Mouse (Mus musculus) layer of hippocampus, adult 8-10 months (tissue): ENCODE results near the gene Megf9. TPM values are rescaled to one million over a fixed set of nuclear protein-coding genes. Genes with fewer than 3 reads are reported as not detected.

ENCODE experiments used
- DNase-seq, 2 experiments: peaks; one replicate each; pipeline ENCODE4 v3.0.0; 2022; ENCODE audit warnings: low spot score in 2 of 2
- total RNA-seq, 4 experiments: library from RNA; stranded (reverse); gene quantifications; 2 replicates each; pipeline ENCODE4 v1.2.4; 2022

The Megf9 gene
- 100 to 1,000 TPM; 104 to 111 (median 109) TPM for total RNA-seq

GRCm38 (mm10) chr4:70534891-70535269 is at the start of gene Megf9:
TSS of gene Megf9 (minus strand) at chr4:70534995.
- peak; percentile 97 to 99 for DNase-seq

DNA sequence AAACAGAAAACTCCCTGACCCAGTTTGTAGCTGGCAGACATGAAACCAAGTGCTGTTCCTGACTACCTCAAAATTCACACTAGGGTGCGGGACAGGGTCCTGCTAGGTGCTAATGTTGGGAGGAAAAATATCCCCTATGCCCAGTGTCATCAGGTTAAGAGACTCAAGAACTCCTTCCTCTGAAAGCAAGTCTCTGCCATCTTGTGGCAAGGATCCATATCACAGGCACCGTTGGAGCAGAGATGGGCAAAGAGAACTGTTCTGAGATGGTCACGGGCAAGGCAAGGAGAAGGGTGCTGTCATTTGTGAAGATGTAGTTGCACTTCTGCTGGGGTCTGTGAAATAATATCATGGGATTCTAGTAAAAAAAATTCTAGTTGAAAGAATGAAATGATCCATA is 44.9 kb upstream of the Megf9 start:
- DNase-seq: peak; percentile 17 to 49

DNA sequence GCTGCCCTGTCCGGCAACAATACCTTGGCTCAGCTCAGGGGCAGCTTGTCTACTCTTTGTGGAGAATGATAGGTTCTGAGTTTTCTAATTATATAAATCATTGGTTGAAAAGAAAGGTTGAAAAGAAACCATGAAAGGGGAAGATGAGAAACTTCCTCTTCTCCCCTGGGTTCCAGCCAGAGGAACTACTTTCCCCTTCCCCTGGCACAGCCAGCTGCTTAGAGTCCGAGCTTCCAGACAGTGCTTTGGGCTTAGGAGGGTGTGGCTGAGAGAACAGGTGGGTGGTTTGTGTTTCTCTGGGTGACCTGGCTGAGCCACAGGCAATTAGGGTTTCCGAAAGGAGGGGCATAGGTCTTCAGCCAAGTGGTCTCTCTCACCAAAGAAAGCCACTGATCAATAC is 43.5 kb upstream of the Megf9 start:
- DNase-seq: no peak

GRCm38 (mm10) chr4:70576096-70576495 is 41.3 kb upstream of the Megf9 start:
- DNase-seq: no peak

GRCm38 (mm10) chr4:70573926-70574325 is 39.1 kb upstream of the Megf9 start:
- no peak for DNase-seq

DNA sequence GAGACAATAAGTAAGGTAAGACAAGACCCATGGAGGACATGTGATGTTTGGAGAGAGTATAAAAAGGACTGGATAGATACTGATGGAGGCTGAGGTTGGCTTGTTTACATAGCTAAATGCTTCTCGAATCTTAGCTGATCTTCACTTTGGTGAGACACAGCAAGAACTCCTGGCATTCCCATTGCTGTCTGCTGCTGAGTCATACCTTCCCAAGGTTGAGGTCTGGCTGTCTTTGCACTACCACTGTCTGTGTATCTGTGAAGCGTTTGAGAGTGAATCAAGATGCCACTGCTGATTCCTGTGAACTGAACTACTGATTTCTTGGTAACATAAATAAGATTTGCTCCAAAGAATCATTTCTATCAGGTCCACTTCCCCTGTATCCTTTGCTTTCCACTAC is 19.1 kb upstream of the Megf9 start:
- DNase-seq: no peak

DNA sequence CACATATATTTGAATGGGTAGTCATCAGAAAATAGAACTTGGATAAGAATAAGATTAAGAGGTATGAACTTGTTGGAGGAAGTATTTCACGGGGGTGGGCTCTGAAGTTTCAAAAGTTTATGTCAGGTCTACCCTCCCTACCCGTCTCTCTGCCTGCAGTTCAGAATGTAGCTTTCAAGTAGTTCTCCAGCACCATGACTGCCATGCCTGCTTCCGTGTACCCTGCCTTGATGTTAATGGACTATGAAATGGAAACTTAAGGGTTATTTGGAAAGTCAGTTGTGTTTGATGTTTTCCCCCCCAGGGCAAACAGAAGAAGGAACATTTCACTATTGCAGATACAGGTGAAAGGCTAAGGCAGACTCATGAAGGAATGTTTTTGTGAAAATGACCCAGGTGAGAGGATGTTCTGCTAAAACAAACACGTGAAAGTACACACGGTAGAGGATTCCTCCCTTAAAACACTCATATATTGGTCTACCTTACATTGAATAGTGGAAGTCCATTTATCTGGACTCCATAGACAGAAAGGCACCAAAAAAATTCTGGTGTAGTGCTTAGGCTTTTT is 18.5 kb upstream of the Megf9 start:
- DNase-seq: no peak

DNA sequence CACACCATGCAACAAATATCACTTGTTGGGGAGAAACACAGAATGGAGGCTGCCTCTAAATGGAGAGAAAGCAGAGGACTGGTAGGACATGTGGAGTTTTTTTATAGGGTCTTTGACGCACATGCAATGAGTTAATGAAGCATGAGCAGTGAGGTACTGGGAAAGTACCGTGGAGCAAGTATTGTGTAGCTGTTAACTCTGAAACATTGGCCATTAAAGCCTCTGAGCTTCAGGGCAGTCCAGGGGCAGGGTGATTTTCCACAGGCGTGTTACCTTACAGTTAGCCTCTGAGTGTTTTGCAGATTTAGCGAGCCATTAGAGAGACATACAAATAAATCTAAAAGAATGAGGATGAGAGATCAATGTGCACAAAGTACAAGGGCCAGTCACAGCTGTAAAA is 17.3 kb upstream of the Megf9 start:
- no peak for DNase-seq

- no peak for DNase-seq
Observed at GRCm38 (mm10) chr4:70547411-70548148, 12.8 kb upstream of the Megf9 start.

DNA sequence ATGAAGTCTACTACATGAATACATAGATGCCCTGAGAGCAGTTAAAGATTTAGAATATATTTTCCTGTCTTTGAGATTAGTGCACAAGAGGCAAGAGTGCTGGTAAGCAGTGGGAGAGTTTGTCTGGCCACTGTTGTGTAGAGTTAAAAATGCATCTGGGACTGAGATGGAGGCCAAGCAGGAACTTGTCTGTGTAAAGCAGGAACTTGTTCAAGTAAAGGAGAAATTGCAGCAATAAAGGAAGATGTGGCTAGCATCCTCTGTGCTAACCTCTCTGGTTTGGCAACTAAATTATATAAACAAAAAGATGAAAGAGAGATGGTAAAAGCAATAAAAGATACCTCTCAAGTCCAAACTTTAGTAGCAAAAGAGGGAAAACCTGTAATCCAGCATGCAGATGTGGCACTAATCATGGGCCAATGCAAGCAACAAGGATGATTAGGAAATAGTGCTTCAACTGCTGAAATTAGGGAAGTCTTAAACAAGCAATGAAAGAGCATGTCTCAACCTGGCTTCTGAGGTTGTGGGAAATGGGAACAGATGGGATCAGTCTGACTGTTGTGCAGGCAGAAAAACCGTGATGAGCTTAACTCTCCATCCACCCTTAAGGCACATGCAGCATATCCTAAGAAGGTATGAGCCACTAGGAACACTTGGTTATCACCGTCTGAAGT is 11.2 kb upstream of the Megf9 start:
- DNase-seq: no peak

GRCm38 (mm10) chr4:70544390-70544789 is 9.6 kb upstream of the Megf9 start:
- no peak for DNase-seq

GRCm38 (mm10) chr4:70542387-70542786 is 7.6 kb upstream of the Megf9 start:
- no peak for DNase-seq

GRCm38 (mm10) chr4:70540743-70541142 is 5.9 kb upstream of the Megf9 start:
- no peak for DNase-seq

GRCm38 (mm10) chr4:70536661-70537580 is 2.1 kb upstream of the Megf9 start:
- DNase-seq: no peak

DNA sequence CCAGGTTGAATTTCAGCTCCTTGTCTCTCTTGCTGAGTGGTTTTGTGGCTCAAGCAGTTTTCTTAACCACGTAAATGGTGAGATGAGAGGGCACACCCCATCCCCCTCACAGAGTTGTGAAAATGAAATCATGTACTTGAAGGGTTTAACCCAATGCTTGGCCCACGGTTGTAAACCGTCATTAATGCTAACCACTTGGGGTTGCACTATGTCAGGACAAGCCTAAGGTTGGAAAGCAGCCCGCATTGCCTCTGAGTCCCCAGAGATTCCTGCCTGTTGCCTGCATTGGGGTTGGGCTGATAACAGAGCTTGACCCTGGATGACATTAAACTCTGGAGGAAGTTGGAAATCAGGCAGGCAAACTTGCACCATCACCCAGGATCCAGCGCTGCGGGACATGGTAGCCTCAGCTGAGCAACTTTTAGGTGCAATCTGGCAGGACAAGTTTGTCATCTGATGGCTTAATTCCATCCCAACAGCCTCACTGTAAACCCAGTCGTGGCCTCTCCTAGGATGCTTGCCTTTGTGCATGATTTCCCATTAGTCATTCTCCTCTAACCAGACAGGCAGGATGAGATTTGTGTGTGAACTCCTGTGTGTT is 1.0 kb upstream of the Megf9 start:
- peak; percentile 10 to 20 for DNase-seq

- no peak for DNase-seq
Observed at GRCm38 (mm10) chr4:70535289-70535688, 494 bp upstream of the Megf9 start.

GRCm38 (mm10) chr4:70534078-70534890 is 511 bp downstream of the Megf9 start:
- DNase-seq: peak; percentile 26 to 28

DNA sequence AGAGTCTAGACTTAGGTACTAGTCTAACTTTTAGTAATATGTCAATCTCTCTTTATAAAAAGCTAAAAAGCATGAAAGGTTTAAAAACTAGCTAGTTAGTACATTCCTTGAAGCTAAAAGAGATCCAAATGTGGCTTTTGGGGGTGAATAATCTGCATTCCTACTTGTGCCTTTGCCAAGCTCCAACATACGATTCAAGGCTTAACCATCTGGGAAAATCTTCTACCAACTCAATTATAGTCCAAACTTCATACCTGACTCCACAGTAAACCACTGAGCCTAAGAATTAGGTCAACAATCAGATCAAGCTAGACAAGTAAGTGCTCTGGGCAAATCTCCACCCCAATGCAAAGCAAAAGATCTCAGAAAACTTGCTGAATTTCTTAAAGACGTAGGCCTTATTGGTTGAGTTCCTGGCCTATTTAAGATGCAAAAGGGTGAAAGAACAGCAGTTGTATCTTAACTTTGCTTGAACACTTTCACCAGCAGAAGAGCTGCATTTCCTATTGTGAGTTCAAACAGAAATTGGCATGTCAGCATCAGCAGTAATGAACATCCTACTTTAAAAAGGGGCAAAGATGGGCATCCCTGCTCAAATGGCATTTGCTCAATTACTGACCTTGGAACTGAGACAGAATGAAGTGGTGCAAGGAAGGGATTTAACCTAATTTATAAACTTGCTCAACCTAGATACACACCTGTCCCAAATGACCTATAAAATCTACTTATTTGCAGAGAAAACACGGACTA is 1.6 kb downstream of the Megf9 start:
- no peak for DNase-seq

GRCm38 (mm10) chr4:70531021-70531420 is 3.8 kb downstream of the Megf9 start:
- no peak for DNase-seq

GRCm38 (mm10) chr4:70528622-70529021 is 6.2 kb downstream of the Megf9 start:
- DNase-seq: no peak
